Mouse (Mus musculus) 3134 (cell line): ENCODE measurements at regions not wholly inside any gene's neighbourhood (a gene's known extent, or its start where the extent isn't known, plus 50 kb on each side); places are given as distances from the start of the nearest gene placed in this dataset.

Experiments
- DNase-seq: peaks from one replicate; pipeline ENCODE4 v3.0.0-alpha.2; 2011; ENCODE audit warnings: low spot score; ENCODE audit not compliant: insufficient read length; ENCODE audit errors: extremely low read depth

DNA sequence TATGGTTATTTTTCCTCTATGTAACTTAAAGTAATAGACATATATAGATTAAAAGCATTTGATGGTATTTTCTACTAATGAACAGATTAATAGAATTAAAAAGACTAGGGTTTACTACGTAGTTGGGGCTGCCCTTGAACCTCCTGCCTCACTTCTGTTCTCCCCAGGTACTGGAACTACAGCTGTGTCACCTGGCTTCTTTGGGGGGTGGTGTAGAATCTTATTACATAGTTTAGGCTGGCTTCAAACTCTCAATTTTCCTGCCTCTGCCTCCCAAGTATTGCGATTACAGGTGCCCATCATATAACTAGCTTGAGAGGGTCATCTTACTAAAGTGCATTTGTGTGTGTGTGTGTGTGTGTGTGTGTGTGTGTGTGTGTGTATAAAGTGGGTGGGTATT lies 175.0 kb downstream of the Rab11fip4 start:
- DNase-seq, result no peak

DNA sequence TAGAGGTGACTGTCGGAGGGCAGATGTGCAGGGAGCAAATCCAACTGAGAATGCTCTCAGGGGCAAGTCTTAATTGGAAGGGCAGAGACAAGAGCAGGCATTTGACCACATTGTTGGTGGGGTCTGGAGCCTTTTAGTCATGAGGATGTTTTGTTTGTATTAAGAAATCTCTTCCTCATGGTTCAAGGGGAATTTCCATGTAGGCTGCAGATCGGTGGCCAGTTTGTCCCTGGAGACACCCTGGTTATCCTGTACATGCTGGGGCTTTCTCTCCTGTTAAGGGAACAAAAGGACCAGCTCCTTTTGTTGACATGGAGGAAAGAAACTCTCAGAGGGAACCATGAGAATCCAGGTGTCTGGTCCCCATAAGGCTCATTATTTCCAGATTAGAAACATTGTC lies 174.4 kb downstream of the Rab11fip4 start:
- no peak for DNase-seq

- no peak for DNase-seq
These were observed 173.0 kb downstream of the Rab11fip4 start for GRCm38 (mm10) chr11:79764026-79764425.

- DNase-seq, result no peak
These were observed 171.6 kb downstream of the Rab11fip4 start for GRCm38 (mm10) chr11:79762654-79763053.

- peak; percentile 82 for DNase-seq
These were observed 171.0 kb downstream of the Rab11fip4 start for GRCm38 (mm10) chr11:79762027-79762426.

DNA sequence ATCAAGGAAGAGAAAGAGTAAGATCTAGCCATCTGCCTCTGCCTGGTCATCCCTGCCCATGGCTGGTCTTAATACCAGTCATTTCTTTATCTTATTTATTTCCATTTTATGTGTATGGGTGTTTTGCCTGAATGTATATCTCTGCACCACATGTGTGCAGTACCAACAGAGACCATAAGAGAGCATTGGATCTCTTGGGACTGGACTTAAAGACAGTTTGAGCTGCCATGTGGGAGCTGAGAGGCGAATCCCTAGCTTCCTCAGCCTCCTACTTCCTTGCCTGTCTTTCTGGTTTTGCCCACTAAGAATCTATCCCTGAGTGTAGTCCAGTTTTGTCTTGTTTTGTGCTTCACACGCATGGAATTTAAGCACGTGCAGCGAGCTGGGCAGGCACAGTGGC lies 169.5 kb downstream of the Rab11fip4 start:
- DNase-seq, result no peak

GRCm38 (mm10) chr11:79758281-79758680 lies 167.3 kb downstream of the Rab11fip4 start:
- DNase-seq, result no peak

GRCm38 (mm10) chr11:79757513-79758071 lies 166.6 kb downstream of the Rab11fip4 start:
- DNase-seq, result no peak

- DNase-seq, result no peak
These were observed 165.4 kb downstream of the Rab11fip4 start for GRCm38 (mm10) chr11:79756305-79756846.

GRCm38 (mm10) chr11:79753491-79753890 lies 162.5 kb downstream of the Rab11fip4 start:
- DNase-seq, result no peak

- peak; percentile 70 for DNase-seq
These were observed 161.9 kb downstream of the Rab11fip4 start for GRCm38 (mm10) chr11:79752717-79753480.

DNA sequence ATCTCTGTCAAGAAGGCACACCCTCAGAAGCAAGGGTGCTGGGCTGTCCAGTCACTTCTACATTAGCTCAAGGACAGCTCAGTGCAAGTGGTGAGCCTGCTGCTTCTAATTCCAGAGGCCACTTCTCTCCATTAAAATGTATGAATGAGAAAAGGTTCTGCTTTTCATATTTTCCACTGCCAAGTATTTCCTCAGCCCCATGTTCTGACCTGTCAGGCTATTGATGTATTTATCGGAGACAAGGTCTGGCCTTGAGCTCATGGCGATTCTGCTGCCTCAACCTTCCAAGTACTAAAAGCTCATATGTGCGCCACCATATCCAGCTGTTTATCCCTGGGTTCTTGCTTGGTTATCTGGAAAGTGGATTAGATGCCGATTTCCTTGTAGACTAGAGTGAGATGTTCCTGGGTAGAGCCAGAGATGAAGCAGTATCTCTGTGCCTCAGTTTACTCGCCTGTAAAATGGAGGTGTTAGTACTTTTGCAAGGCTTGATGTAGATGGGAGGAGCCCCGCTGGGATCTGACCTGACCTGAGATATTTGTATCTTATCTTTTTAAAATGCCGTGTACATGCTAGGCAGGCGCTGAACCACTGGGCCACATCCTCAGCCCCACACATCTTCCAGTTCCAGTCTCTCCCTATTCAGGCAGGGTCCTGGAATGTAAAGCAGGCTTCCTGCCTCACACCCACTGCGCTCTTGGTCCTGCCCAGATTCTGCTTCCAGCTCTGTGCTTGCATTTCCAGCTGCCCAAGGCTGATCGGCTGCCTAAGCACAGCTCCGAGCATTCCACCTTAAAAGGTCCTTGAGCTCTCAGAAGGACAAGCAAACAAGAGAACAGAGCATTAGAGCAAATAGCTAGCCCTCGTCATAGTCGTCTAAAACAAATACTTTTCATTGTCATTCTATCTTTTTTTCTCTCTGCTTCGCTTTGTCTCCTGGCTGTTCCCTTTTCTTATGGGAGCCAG lies 161.0 kb downstream of the Rab11fip4 start:
- DNase-seq, result no peak

DNA sequence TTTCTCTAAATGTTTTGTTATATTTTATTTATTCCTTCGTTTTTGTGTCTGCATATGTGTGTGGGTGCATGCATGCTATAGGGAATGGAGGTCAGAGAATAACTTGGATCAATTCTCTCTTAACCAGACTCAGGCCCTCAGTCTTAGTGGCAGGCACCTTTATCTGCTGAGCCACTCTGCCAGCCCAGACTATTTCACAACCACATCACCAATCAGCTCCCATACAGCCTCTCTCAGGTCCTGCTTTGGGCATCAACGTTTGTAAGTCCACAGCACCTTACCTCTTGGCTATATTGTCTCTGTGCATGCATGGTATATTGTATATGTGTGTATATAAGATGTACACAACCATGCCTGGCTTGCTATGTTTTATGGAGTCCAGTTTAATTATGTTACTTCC lies 159.9 kb downstream of the Rab11fip4 start:
- DNase-seq, result no peak

- no peak for DNase-seq
These were observed 158.9 kb downstream of the Rab11fip4 start for GRCm38 (mm10) chr11:79749755-79750434.

DNA sequence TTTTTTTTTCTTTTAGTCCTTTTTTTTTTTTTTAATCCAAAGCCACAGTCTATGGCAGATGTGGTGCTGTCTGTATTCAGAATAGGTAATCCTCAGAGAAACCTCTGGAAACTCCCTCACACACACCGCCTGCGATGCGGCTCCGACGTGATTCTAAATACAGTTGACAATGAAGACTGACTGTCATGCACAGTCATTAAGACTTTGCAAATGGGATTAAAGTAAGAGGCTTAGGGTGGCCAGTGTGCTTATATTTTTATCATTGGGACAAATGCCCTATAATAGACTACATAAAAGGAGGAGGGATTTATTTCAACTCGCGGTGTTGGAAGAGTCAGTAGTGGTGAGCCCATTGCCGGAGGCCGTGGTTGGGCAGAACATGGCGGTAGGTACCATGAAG lies 158.1 kb downstream of the Rab11fip4 start:
- no peak for DNase-seq

- DNase-seq, result no peak
These were observed 157.7 kb downstream of the Rab11fip4 start for GRCm38 (mm10) chr11:79748606-79749125.

DNA sequence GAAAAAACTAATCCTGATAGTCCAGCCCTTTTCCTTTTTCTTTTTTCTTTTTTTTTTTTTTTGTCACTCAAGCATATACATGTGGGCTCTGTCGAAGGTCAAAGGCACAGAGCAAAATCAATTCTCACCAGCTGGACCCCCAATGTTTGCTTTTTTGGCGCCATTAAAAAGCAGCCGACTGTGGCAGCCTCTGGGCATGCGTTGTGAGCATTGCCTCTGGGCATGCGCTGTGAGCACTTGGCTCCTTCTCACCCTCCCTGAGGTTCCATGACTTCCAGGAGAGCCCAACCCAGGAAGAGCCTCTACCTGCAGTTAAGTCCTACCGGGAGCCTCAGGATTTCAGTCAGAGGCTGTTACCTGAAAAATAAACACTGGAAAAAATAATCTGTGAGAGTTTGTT lies 156.8 kb downstream of the Rab11fip4 start:
- no peak for DNase-seq
